Mouse (Mus musculus) thymus, adult 2 months (tissue): Measurements from ENCODE around the gene Ddx6.
"Not testable (repeated sequence)": the region's sequence is repeated elsewhere in the genome, so short reads cannot be mapped to it uniquely, and the experiment has no call there.

Experiments used
- CTCF ChIP-seq: fragments of 200-500 bp; IDR thresholded peaks from 2 replicates; pipeline ENCODE4 v1.5.1; 2012; ENCODE audit warnings: mild to moderate bottlenecking, control low read depth, low read length, moderate library complexity, borderline replicate concordance; ENCODE audit not compliant: control insufficient read depth, poor library complexity, insufficient read depth; ENCODE audit errors: extremely low read depth
- POLR2A ChIP-seq: fragments of 200-500 bp; IDR thresholded peaks from 2 replicates; pipeline ENCODE4 v1.6.1; 2012; ENCODE audit warnings: mild to moderate bottlenecking, low read length, control low read depth, moderate library complexity; ENCODE audit not compliant: control insufficient read depth, poor library complexity, insufficient read depth; ENCODE audit errors: extremely low read depth

GRCm38 (mm10) chr9:44613081-44613480 is 8.4 kb downstream of the Ddx6 start:
- not testable (repeated sequence) for TF ChIP-seq POLR2A, CTCF
